Mouse (Mus musculus): ENCODE measurements around the gene Cfap298.

DNA sequence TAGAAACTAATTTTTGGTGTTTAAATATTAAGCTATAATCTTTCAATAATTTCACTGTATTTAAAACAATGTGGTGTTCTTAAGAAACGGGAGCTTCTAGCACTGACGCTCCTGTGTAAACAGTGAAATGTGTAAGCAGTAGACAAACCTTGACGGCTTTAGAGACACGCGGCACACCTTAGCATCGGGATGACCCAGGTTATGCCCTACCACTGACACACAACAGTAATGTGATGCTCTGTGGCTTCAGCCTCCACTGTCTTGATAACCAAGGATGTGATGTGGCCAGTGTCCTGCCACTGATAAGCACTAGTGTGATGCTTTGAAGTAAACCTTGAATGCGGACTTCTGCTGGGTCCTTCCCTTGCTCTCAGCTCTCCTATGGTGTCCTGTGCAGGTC lies 6.3 kb upstream of the Cfap298 start:
- no peak for TF ChIP-seq GATA1 (IDR thresholded peaks at IDR 0.05; ENCODE audit: low read length)
- TF ChIP-seq TAL1 (IDR thresholded peaks at IDR 0.05; ENCODE audit: low read length) = no peak

Data from erythroblast, embryonic 14.5 days (primary cell).